Mouse (Mus musculus) embryonic facial prominence, embryonic 15.5 days (tissue): ENCODE measurements at regions not wholly inside any gene's neighbourhood (a gene's known extent, or its start where the extent isn't known, plus 50 kb on each side); places are given as distances from the start of the nearest gene placed in this dataset.
"Not testable (repeated sequence)": the region's sequence is repeated elsewhere in the genome, so short reads cannot be mapped to it uniquely, and the experiment has no call there.

ENCODE experiments used
- ATAC-seq: fragments of 200-750 bp; cut with Nextera tagmentation; 2 replicates; pipeline ENCODE4 v1.8.0; 2017; ENCODE audit warnings: low read depth, moderate TSS enrichment; ENCODE audit not compliant: insufficient number of reproducible peaks, low FRiP score, low TSS enrichment
- H3K27ac ChIP-seq: fragments of 300-500 bp; sonication (generic); replicated peaks from 2 replicates; pipeline ENCODE4 v1.5.1; 2015; ENCODE audit warnings: mild to moderate bottlenecking, inconsistent platforms
- H3K27me3 ChIP-seq: fragments of 300-500 bp; sonication (generic); 2 replicates; pipeline ENCODE4 v1.6.1; 2015; ENCODE audit warnings: inconsistent platforms
- H3K36me3 ChIP-seq: fragments of 300-500 bp; sonication (generic); 2 replicates; pipeline ENCODE4 v1.6.1; 2015; ENCODE audit warnings: mild to moderate bottlenecking, inconsistent platforms
- H3K4me1 ChIP-seq: fragments of 300-500 bp; sonication (generic); 2 replicates; pipeline ENCODE4 v1.6.1; 2015; ENCODE audit warnings: inconsistent platforms
- H3K4me2 ChIP-seq: fragments of 300-500 bp; sonication (generic); replicated peaks from 2 replicates; pipeline ENCODE4 v1.6.1; 2015; ENCODE audit warnings: mild to moderate bottlenecking, inconsistent platforms
- H3K4me3 ChIP-seq: fragments of 300-500 bp; sonication (generic); replicated peaks from 2 replicates; pipeline ENCODE4 v1.5.1; 2015; ENCODE audit warnings: mild to moderate bottlenecking, inconsistent platforms
- H3K9ac ChIP-seq: fragments of 300-500 bp; sonication (generic); 2 replicates; pipeline ENCODE4 v1.6.1; 2015; ENCODE audit warnings: inconsistent platforms
- H3K9me3 ChIP-seq: fragments of 300-500 bp; sonication (generic); replicated peaks from 2 replicates; pipeline ENCODE4 v1.6.1; 2016; ENCODE audit warnings: inconsistent platforms
- WGBS: fragments of 180-500 bp; shearing (Covaris S2); methylation state at CpG from one replicate; pipeline ENCODE4 v1.1.7; 2015; 5-methylcytosine and 5-hydroxymethylcytosine counted together

- not testable (repeated sequence) for H3K4me3 ChIP-seq, H3K4me2 ChIP-seq, H3K4me1 ChIP-seq, ATAC-seq, H3K9me3 ChIP-seq, H3K27ac ChIP-seq, H3K36me3 ChIP-seq, H3K9ac ChIP-seq, H3K27me3 ChIP-seq
- 93% methylated on average over 1 of the region's 1 CpGs for WGBS
Observed at GRCm38 (mm10) chr1:137214328-137214727, 254.1 kb upstream of the Nr5a2 start.

- Histone ChIP-seq H3K36me3 (no peaks in the 10 kb centered on the region), H3K27ac (no peak overlapping the region), H3K27me3 (no peaks in the 10 kb centered on the region), H3K4me2 (no peak overlapping the region), H3K4me1 (no peaks in the 10 kb centered on the region), H3K4me3 (no peak overlapping the region), H3K9ac (no peak overlapping the region), H3K9me3 (no peaks in the 10 kb centered on the region)
- no peak for ATAC-seq
- 84% methylated on average over 5 of the region's 5 CpGs for WGBS
Observed at GRCm38 (mm10) chr1:137213717-137214116, 253.5 kb upstream of the Nr5a2 start.

- Histone ChIP-seq H3K27me3 (no peaks in the 10 kb centered on the region), H3K4me2 (no peak overlapping the region), H3K9me3 (no peaks in the 10 kb centered on the region), H3K36me3 (no peaks in the 10 kb centered on the region), H3K9ac (no peak overlapping the region), H3K4me1 (no peaks in the 10 kb centered on the region), H3K27ac (no peak overlapping the region), H3K4me3 (no peak overlapping the region)
- WGBS = 67% methylated on average over 3 of the region's 3 CpGs
- no peak for ATAC-seq
Observed at GRCm38 (mm10) chr1:137212856-137213255, 252.6 kb upstream of the Nr5a2 start.

GRCm38 (mm10) chr1:137204371-137204770, 244.1 kb upstream of the Nr5a2 start:
- no peak overlapping the region for H3K4me3 ChIP-seq
- WGBS = 83% methylated on average over 7 of the region's 7 CpGs
- H3K4me1 ChIP-seq = no peaks in the 10 kb centered on the region
- no peak overlapping the region for H3K27ac ChIP-seq
- ATAC-seq = no peak
- H3K9me3 ChIP-seq = no peaks in the 10 kb centered on the region
- no peak overlapping the region for H3K9ac ChIP-seq
- H3K36me3 ChIP-seq = no peaks in the 10 kb centered on the region
- H3K27me3 ChIP-seq = no peaks in the 10 kb centered on the region
- H3K4me2 ChIP-seq = no peak overlapping the region

- Histone ChIP-seq H3K9me3 (no peaks in the 10 kb centered on the region), H3K4me3 (no peak overlapping the region), H3K4me2 (no peak overlapping the region), H3K9ac (no peak overlapping the region), H3K27me3 (no peaks in the 10 kb centered on the region), H3K36me3 (no peaks in the 10 kb centered on the region), H3K27ac (no peak overlapping the region), H3K4me1 (no peaks in the 10 kb centered on the region)
- WGBS = 75% methylated on average over 8 of the region's 8 CpGs
- ATAC-seq = no peak
Observed at GRCm38 (mm10) chr1:137203512-137203911, 243.3 kb upstream of the Nr5a2 start.

GRCm38 (mm10) chr1:137200931-137201330, 240.7 kb upstream of the Nr5a2 start:
- Histone ChIP-seq H3K4me1 (no peaks in the 10 kb centered on the region), H3K4me3 (no peak overlapping the region), H3K27me3 (no peaks in the 10 kb centered on the region), H3K36me3 (no peaks in the 10 kb centered on the region), H3K9ac (no peak overlapping the region), H3K9me3 (no peaks in the 10 kb centered on the region), H3K27ac (no peak overlapping the region), H3K4me2 (no peak overlapping the region)
- whole genome bisulfite sequencing = 69% methylated on average over 11 of the region's 11 CpGs
- no peak for ATAC-seq

- no peak for ATAC-seq
- Histone ChIP-seq H3K4me1 (no peaks in the 10 kb centered on the region), H3K27me3 (no peaks in the 10 kb centered on the region), H3K27ac (no peak overlapping the region), H3K9me3 (no peaks in the 10 kb centered on the region), H3K36me3 (no peaks in the 10 kb centered on the region), H3K4me3 (no peak overlapping the region), H3K4me2 (no peak overlapping the region), H3K9ac (no peak overlapping the region)
Observed at GRCm38 (mm10) chr1:137195962-137196361, 235.7 kb upstream of the Nr5a2 start.

- Histone ChIP-seq H3K9me3 (no peaks in the 10 kb centered on the region), H3K27me3 (no peaks in the 10 kb centered on the region), H3K27ac (no peak overlapping the region), H3K4me2 (no peak overlapping the region), H3K9ac (no peak overlapping the region), H3K4me3 (no peak overlapping the region), H3K4me1 (no peaks in the 10 kb centered on the region), H3K36me3 (no peaks in the 10 kb centered on the region)
- no peak for ATAC-seq
- 80% methylated on average over 3 of the region's 3 CpGs for WGBS
Observed at GRCm38 (mm10) chr1:137195065-137195620, 234.9 kb upstream of the Nr5a2 start.

- H3K9ac ChIP-seq = no peak overlapping the region
- no peak overlapping the region for H3K4me2 ChIP-seq
- H3K4me1 ChIP-seq = no peaks in the 10 kb centered on the region; the same call in 1 of the 2 replicates
- H3K9me3 ChIP-seq = no peaks in the 10 kb centered on the region
- H3K27ac ChIP-seq = no peak overlapping the region
- no peaks in the 10 kb centered on the region for H3K36me3 ChIP-seq
- WGBS = 88% methylated on average over 4 of the region's 4 CpGs
- no peak for ATAC-seq
- H3K27me3 ChIP-seq = no peaks in the 10 kb centered on the region
- H3K4me3 ChIP-seq = no peak overlapping the region
Observed at GRCm38 (mm10) chr1:137178231-137178630, 218.0 kb upstream of the Nr5a2 start.

GRCm38 (mm10) chr1:137176696-137177095, 216.4 kb upstream of the Nr5a2 start:
- H3K27me3 ChIP-seq = no peaks in the 10 kb centered on the region
- WGBS = 89% methylated on average over 15 of the region's 15 CpGs

GRCm38 (mm10) chr1:137174081-137174480, 213.8 kb upstream of the Nr5a2 start:
- no peak overlapping the region for H3K27ac ChIP-seq
- WGBS = 49% methylated on average over 5 of the region's 5 CpGs
- H3K4me3 ChIP-seq = no peak overlapping the region
- no peaks in the 10 kb centered on the region for H3K27me3 ChIP-seq
- H3K4me2 ChIP-seq = no peak overlapping the region
- H3K36me3 ChIP-seq = no peaks in the 10 kb centered on the region
- ATAC-seq = no peak
- H3K9ac ChIP-seq = no peak overlapping the region
- no peaks in the 10 kb centered on the region for H3K9me3 ChIP-seq
- H3K4me1 ChIP-seq = no peaks in the 10 kb centered on the region; the same call in 1 of the 2 replicates

More at GRCm38 (mm10) chr1:137176696-137177095, 216.4 kb upstream of the Nr5a2 start:
- no peaks in the 10 kb centered on the region for H3K9me3 ChIP-seq
- no peak for ATAC-seq
- H3K27ac ChIP-seq = no peak overlapping the region
- no peak overlapping the region for H3K9ac ChIP-seq
- no peak overlapping the region for H3K4me3 ChIP-seq
- H3K4me2 ChIP-seq = no peak overlapping the region
- H3K4me1 ChIP-seq = no peaks in the 10 kb centered on the region; the same call in 1 of the 2 replicates
- no peaks in the 10 kb centered on the region for H3K36me3 ChIP-seq

GRCm38 (mm10) chr1:137172128-137172527, 211.9 kb upstream of the Nr5a2 start:
- Histone ChIP-seq H3K4me1 (no peaks in the 10 kb centered on the region; the same call in 1 of the 2 replicates), H3K27me3 (no peaks in the 10 kb centered on the region), H3K4me2 (no peak overlapping the region), H3K27ac (no peak overlapping the region), H3K9me3 (no peaks in the 10 kb centered on the region), H3K4me3 (no peak overlapping the region), H3K36me3 (no peaks in the 10 kb centered on the region), H3K9ac (no peak overlapping the region)
- WGBS = 86% methylated on average over 6 of the region's 6 CpGs
- ATAC-seq = no peak
